26 mouse cellular contexts compared by ENCODE assay signal in genomic region chr12:47198609-47199008, GRCm38 (mm10).
A peak's percentile ranks its signal among the peaks of the same experiment; 100 is the strongest.
DNase-seq lines count a peak whose midpoint lies in the region; TF ChIP-seq lines count a peak whose summit lies in the region.
"Had no signal": no experiment of that assay in that cellular context is flagged by ENCODE, and none has a peak within 500 bp of the region (broad histone marks: within the 10 kb centered on the region; RNA-seq: fewer than 3 reads in every experiment).

No protein-coding gene starts in this region.

- H3K27ac ChIP-seq in CH12.LX (ENCODE audit: insufficient read depth, low read depth), result no peak overlapping the region
- H3K27ac ChIP-seq: forebrain, embryonic 10.5 days; forebrain, embryonic 13.5 days; gastrocnemius, adult 2 months; heart, embryonic 15.5 days; hindbrain, embryonic 10.5 days; hindbrain, embryonic 13.5 days; intestine, embryonic 15.5 days had no signal

- in situ Hi-C loops in CH12.LX (cut with MboI; ENCODE audit: low pct_ligation_motif_present, low pct_unique_long_range_greater_than_20kb, low sequenced_read_pairs), result no loop called here

- H3K79me2 ChIP-seq in CH12.LX (replicated peaks; ENCODE audit: control insufficient read depth, extremely low read depth, insufficient read depth, poor library complexity, severe bottlenecking), result no peaks in the 10 kb centered on the region

- no peak overlapping the region for H3K4me2 ChIP-seq in CH12.LX (ENCODE audit: insufficient read depth, low read depth, poor library complexity, severe bottlenecking)
- H3K4me2 ChIP-seq: forebrain, embryonic 13.5 days; heart, embryonic 12.5 days; heart, embryonic 15.5 days; hindbrain, embryonic 13.5 days; intestine, embryonic 15.5 days had no signal

- H3K9ac ChIP-seq in CH12.LX (ENCODE audit: insufficient read depth, low read depth), result no peak overlapping the region
- H3K9ac ChIP-seq: forebrain, embryonic 13.5 days; heart, embryonic 12.5 days; heart, embryonic 15.5 days; hindbrain, embryonic 13.5 days; intestine, embryonic 15.5 days had no signal

- intact Hi-C loops in left cerebral cortex, postnatal 4 days (cut with DNase I), result no loop called here
- intact Hi-C loops in left cerebral cortex, postnatal 25 days (cut with DNase I), result no loop called here

- TF ChIP-seq EP300 in CH12.LX (IDR thresholded peaks at IDR 0.05; ENCODE audit: low read length), result no peak

- TF ChIP-seq POLR2A in CH12.LX (IDR thresholded peaks at IDR 0.05; ENCODE audit: low read depth, low read length), result no peak

- no peak overlapping the region for H3K4me3 ChIP-seq in CH12.LX (replicated peaks in 1 of 3; ENCODE audit: low read depth in 2 of 3, low read length in 2 of 3, poor library complexity in 1 of 3)
- H3K4me3 ChIP-seq: forebrain, embryonic 10.5 days; forebrain, embryonic 13.5 days; gastrocnemius, adult 2 months; heart, embryonic 12.5 days; heart, embryonic 15.5 days; hindbrain, embryonic 10.5 days; hindbrain, embryonic 13.5 days; intestine, embryonic 15.5 days had no signal

- no peaks in the 10 kb centered on the region for H3K9me3 ChIP-seq in CH12.LX (replicated peaks; ENCODE audit: low read length)
- H3K9me3 ChIP-seq: forebrain, embryonic 10.5 days; forebrain, embryonic 13.5 days; G1E; heart, embryonic 12.5 days; heart, embryonic 15.5 days; hindbrain, embryonic 10.5 days; hindbrain, embryonic 13.5 days; intestine, embryonic 15.5 days had no signal

- no peak for TF ChIP-seq CTCF in CH12.LX (conservative IDR thresholded peaks at IDR 0.05 in 1 of 2, IDR thresholded peaks at IDR 0.05 in 1 of 2; ENCODE audit: low read depth in 2 of 2, low read length in 2 of 2)

- H3K4me1 ChIP-seq in CH12.LX (ENCODE audit: control insufficient read depth in 1 of 2, insufficient read depth in 2 of 2), result peaks cover 0 to 20% of the 10 kb centered on the region in 2 experiments; a peak in 2 of 4 replicates
- H3K4me1 ChIP-seq: forebrain, embryonic 10.5 days; forebrain, embryonic 13.5 days; heart, embryonic 15.5 days; hindbrain, embryonic 10.5 days; hindbrain, embryonic 13.5 days; intestine, embryonic 15.5 days had no signal

- no peak for TF ChIP-seq RAD21 in CH12.LX (IDR thresholded peaks at IDR 0.05; ENCODE audit: low read depth, low read length)

- H3K36me3 ChIP-seq in CH12.LX (replicated peaks in 1 of 2; ENCODE audit: control insufficient read depth in 1 of 2, insufficient read depth in 1 of 2, low read length in 1 of 2), result no peaks in the 10 kb centered on the region
- H3K36me3 ChIP-seq: forebrain, embryonic 10.5 days; G1E; heart, embryonic 12.5 days; heart, embryonic 15.5 days; hindbrain, embryonic 10.5 days; hindbrain, embryonic 13.5 days; intestine, embryonic 15.5 days had no signal

- peak; percentile 36 to 54 for DNase-seq in cerebellum, postnatal 14 days
- no peak for DNase-seq in cerebellum, postnatal 4 days (ENCODE audit: low spot score in 2 of 2)
- DNase-seq in left cerebral cortex, postnatal 4 days, result peak; percentile 15
- no peak for DNase-seq in left cerebral cortex, postnatal 25 days (ENCODE audit: low spot score in 2 of 2)
- DNase-seq in CH12.LX (ENCODE audit: extremely low read depth), result peak; percentile 59
- peak; percentile 11 for DNase-seq in skeletal muscle tissue, adult 2 months (ENCODE audit: low read depth, low spot score)
- DNase-seq in embryo, embryonic 11 days, result no peak
- DNase-seq: adrenal gland, postnatal 10 days; adrenal gland, postnatal 36 days; cerebellum, adult 11 months; cerebellum, adult 2 months; cerebellum, postnatal 36 days; gastrocnemius, adult 2 months; gastrocnemius, postnatal 25 days; heart, postnatal 10 days; heart, postnatal 36 days; kidney, adult 11 months had no signal

- H3K27me3 ChIP-seq in CH12.LX (replicated peaks), result no peaks in the 10 kb centered on the region
- H3K27me3 ChIP-seq: forebrain, embryonic 13.5 days; heart, embryonic 12.5 days; heart, embryonic 15.5 days; hindbrain, embryonic 13.5 days; intestine, embryonic 15.5 days; Patski had no signal

- dilution Hi-C loops in CH12.LX (cut with MboI; ENCODE audit: extremely low pct_ligation_motif_present, extremely low pct_unique_long_range_greater_than_20kb, low sequenced_read_pairs), result no loop called here

TF ChIP-seq in CH12.LX, 34 proteins besides CTCF, POLR2A, EP300 and RAD21:
- TF ChIP-seq POLR2AphosphoS2 (IDR thresholded peaks at IDR 0.05; ENCODE audit: low read depth, low read length), result no peak
- TF ChIP-seq JUND (conservative IDR thresholded peaks at IDR 0.05; ENCODE audit: low read depth, low read length), result no peak

Comparison
In these comparisons a context has a peak if more than half of its experiments do, and no peak if none do; other contexts are left out.
1. DNase-seq: peak in cerebellum, postnatal 14 days (2 of 2), left cerebral cortex, postnatal 4 days (single experiment), CH12.LX (single experiment) and skeletal muscle tissue, adult 2 months (single experiment); none in cerebellum, postnatal 4 days (0 of 2), left cerebral cortex, postnatal 25 days (0 of 2) and embryo, embryonic 11 days (single experiment).